Mouse (Mus musculus): ENCODE measurements around the gene Tpo. TPM values are rescaled to one million over a fixed set of nuclear protein-coding genes. Genes with fewer than 3 reads are reported as not detected.
A peak's percentile ranks its signal among the peaks of the same experiment; 100 is the strongest.

Tpo gene
- polyA plus RNA-seq, 1 experiment, result not detected

DNA sequence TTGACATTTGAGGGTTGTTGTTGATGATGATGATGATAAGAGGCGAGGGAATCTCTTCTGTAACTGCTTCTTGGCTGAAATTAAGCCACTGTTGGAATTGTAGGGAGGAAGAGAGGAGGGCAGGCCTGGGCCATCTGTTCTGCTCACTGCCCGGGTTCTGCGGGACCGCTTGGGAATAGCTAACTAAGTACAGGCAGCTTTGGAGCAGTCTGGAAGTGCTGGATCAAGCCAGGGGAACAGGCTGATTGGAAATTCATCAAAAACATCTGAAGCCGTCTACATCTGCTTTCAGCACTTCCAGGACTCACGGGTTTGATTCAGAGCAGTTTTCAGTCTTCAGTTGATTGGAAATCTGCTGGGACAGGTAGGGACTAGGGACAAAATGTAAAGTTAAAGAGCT is 74.4 kb downstream of the Tpo start:
- WGBS, result 76% methylated on average over 6 of the region's 6 CpGs
- Histone ChIP-seq H3K27ac (ENCODE audit: insufficient read depth, low read depth, low read length) (no peak overlapping the region), H3K4me3 (ENCODE audit: insufficient read depth, low read depth, low read length) (no peak overlapping the region), H3K4me1 (ENCODE audit: control insufficient read depth, insufficient read depth, low read length) (no peaks in the 10 kb centered on the region)
- TF ChIP-seq POLR2A (IDR thresholded peaks at IDR 0.05; ENCODE audit: insufficient read depth, low read depth, low read length), result no peak
- no peak for TF ChIP-seq CTCF (IDR thresholded peaks at IDR 0.05; ENCODE audit: insufficient read depth, low read depth, low read length)

GRCm38 (mm10) chr12:30054761-30055540 is 77.5 kb downstream of the Tpo start:
- Histone ChIP-seq H3K4me1 (ENCODE audit: control insufficient read depth, insufficient read depth, low read length) (no peaks in the 10 kb centered on the region), H3K4me3 (ENCODE audit: insufficient read depth, low read depth, low read length) (no peak overlapping the region), H3K27ac (ENCODE audit: insufficient read depth, low read depth, low read length) (no peak overlapping the region)
- TF ChIP-seq CTCF (IDR thresholded peaks at IDR 0.05; ENCODE audit: insufficient read depth, low read depth, low read length) (no peak), POLR2A (IDR thresholded peaks at IDR 0.05; ENCODE audit: insufficient read depth, low read depth, low read length) (no peak)
- 89% methylated on average over 11 of the region's 11 CpGs for WGBS

DNA sequence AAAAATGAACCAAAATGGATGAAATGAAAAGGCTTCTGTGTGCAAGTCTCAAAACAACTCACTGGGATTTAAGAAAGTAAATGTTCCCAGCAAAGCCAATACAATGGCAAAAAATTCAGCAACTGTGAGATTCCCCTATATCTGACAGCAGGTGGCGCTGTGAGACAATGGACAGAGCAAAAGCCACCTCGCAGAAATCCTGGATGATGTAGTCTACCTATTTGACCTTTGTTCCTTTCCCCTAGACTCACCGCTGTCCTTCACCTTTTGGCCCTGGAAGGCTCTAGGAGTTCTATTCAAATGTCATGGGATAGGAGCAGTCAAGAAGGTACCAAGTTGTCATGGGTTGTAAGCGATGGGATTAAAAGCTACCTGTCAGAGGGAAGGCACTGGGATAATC is 82.2 kb downstream of the Tpo start:
- Histone ChIP-seq H3K4me1 (ENCODE audit: control insufficient read depth, insufficient read depth, low read length) (no peaks in the 10 kb centered on the region), H3K4me3 (ENCODE audit: insufficient read depth, low read depth, low read length) (no peak overlapping the region), H3K27ac (ENCODE audit: insufficient read depth, low read depth, low read length) (no peak overlapping the region)
- TF ChIP-seq CTCF (IDR thresholded peaks at IDR 0.05; ENCODE audit: insufficient read depth, low read depth, low read length) (no peak), POLR2A (IDR thresholded peaks at IDR 0.05; ENCODE audit: insufficient read depth, low read depth, low read length) (no peak)
- 17% methylated on average over 4 of the region's 4 CpGs for WGBS

- 79% methylated on average over 9 of the region's 9 CpGs for WGBS
- no peaks in the 10 kb centered on the region for H3K4me1 ChIP-seq (ENCODE audit: control insufficient read depth, insufficient read depth, low read length)
- TF ChIP-seq POLR2A (IDR thresholded peaks at IDR 0.05; ENCODE audit: insufficient read depth, low read depth, low read length) (no peak), CTCF (IDR thresholded peaks at IDR 0.05; ENCODE audit: insufficient read depth, low read depth, low read length) (no peak)
Observed at GRCm38 (mm10) chr12:30049818-30050217, 82.6 kb downstream of the Tpo start.

GRCm38 (mm10) chr12:30048848-30049247 is 83.6 kb downstream of the Tpo start:
- WGBS, result 72% methylated on average over 5 of the region's 6 CpGs
- Histone ChIP-seq H3K4me1 (ENCODE audit: control insufficient read depth, insufficient read depth, low read length) (no peaks in the 10 kb centered on the region), H3K4me3 (ENCODE audit: insufficient read depth, low read depth, low read length) (no peak overlapping the region), H3K27ac (ENCODE audit: insufficient read depth, low read depth, low read length) (no peak overlapping the region)
- TF ChIP-seq CTCF (IDR thresholded peaks at IDR 0.05; ENCODE audit: insufficient read depth, low read depth, low read length) (no peak), POLR2A (IDR thresholded peaks at IDR 0.05; ENCODE audit: insufficient read depth, low read depth, low read length) (no peak)

More at GRCm38 (mm10) chr12:30049818-30050217, 82.6 kb downstream of the Tpo start:
- Histone ChIP-seq H3K4me3 (ENCODE audit: insufficient read depth, low read depth, low read length) (no peak overlapping the region), H3K27ac (ENCODE audit: insufficient read depth, low read depth, low read length) (no peak overlapping the region)

DNA sequence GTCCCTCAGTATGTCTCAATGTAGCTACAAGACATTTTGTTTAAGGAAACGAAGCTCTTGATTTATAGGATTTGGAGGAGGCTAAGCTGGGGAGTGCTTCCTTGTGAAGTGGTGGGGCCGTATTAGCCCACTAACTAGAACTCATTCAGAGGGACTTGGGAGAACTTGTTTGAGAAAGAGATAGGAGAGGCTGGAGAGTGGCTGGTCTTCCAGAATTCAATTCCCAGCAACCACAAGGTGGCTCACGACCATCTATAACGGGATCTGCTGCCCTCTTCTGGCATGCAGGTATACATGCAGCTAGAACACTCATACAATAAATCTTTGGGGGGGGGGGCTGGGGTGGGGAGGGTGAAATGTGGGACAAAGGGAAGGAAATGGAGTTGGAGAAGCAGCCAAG is 92.3 kb downstream of the Tpo start:
- Histone ChIP-seq H3K4me1 (ENCODE audit: control insufficient read depth, insufficient read depth, low read length) (no peaks in the 10 kb centered on the region; the same call in 1 of the 2 replicates), H3K27ac (ENCODE audit: insufficient read depth, low read depth, low read length) (no peak overlapping the region), H3K4me3 (ENCODE audit: insufficient read depth, low read depth, low read length) (no peak overlapping the region)
- WGBS, result 37% methylated on average over 4 of the region's 4 CpGs
- TF ChIP-seq POLR2A (IDR thresholded peaks at IDR 0.05; ENCODE audit: insufficient read depth, low read depth, low read length) (no peak), CTCF (IDR thresholded peaks at IDR 0.05; ENCODE audit: insufficient read depth, low read depth, low read length) (no peak)

GRCm38 (mm10) chr12:30039565-30039964 is 92.9 kb downstream of the Tpo start:
- Histone ChIP-seq H3K4me3 (ENCODE audit: insufficient read depth, low read depth, low read length) (no peak overlapping the region), H3K4me1 (ENCODE audit: control insufficient read depth, insufficient read depth, low read length) (no peaks in the 10 kb centered on the region; the same call in 1 of the 2 replicates), H3K27ac (ENCODE audit: insufficient read depth, low read depth, low read length) (no peak overlapping the region)
- TF ChIP-seq CTCF (IDR thresholded peaks at IDR 0.05; ENCODE audit: insufficient read depth, low read depth, low read length) (peak; percentile 42; the same call in 1 of the 2 replicates), POLR2A (IDR thresholded peaks at IDR 0.05; ENCODE audit: insufficient read depth, low read depth, low read length) (no peak)
- 44% methylated on average over 4 of the region's 4 CpGs for WGBS

- WGBS, result 57% methylated on average over 4 of the region's 4 CpGs
- no peaks in the 10 kb centered on the region; the same call in 1 of the 2 replicates for H3K4me1 ChIP-seq (ENCODE audit: control insufficient read depth, insufficient read depth, low read length)
- TF ChIP-seq CTCF (IDR thresholded peaks at IDR 0.05; ENCODE audit: insufficient read depth, low read depth, low read length), result no peak
- no peak overlapping the region for H3K4me3 ChIP-seq (ENCODE audit: insufficient read depth, low read depth, low read length)
- H3K27ac ChIP-seq (ENCODE audit: insufficient read depth, low read depth, low read length), result 0 out of 2 replicates have a peak overlapping the region, but pooled peaks have one; percentile 12
Observed at GRCm38 (mm10) chr12:30036569-30037055, 95.8 kb downstream of the Tpo start.

DNA sequence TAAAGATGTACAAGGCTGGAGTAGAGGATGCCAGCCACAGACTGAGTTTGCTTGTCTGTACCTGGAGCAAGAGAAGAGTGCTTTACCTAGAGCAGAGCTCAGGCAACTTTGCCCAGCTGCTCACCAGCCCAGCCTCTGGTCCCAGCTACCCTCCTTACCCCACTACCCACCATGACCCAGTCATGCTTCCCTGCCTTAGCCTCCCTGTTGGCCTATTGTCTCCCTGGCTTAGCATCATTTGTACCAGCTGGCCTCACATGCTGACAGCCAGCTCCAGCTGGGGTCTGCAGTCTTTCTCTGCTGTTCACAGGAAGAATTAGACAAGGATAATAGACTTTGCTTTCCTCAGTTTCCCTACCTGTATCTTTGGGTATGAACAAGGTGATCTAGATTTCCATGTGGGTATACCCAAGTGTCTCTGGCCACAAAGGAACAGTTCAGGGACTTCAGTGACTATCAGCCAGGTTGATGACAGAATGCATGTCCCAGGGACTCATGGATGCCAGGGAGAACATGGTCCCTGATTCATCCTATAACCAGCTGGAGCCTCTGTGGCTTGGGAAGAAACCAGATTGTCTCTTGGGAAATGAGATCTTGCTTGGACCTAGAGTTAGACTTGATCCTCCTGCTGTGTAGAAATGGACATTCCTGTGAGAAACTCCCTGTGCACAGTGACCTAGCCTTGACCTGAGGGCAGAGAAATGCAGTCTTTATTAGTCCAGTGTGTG is 96.4 kb downstream of the Tpo start:
- 0 out of 2 replicates have a peak overlapping the region, but pooled peaks have one; percentile 12 for H3K27ac ChIP-seq (ENCODE audit: insufficient read depth, low read depth, low read length)
- no peak for TF ChIP-seq POLR2A (IDR thresholded peaks at IDR 0.05; ENCODE audit: insufficient read depth, low read depth, low read length)
- TF ChIP-seq CTCF (IDR thresholded peaks at IDR 0.05; ENCODE audit: insufficient read depth, low read depth, low read length), result no peak
- H3K4me1 ChIP-seq (ENCODE audit: control insufficient read depth, insufficient read depth, low read length), result no peaks in the 10 kb centered on the region; the same call in 1 of the 2 replicates
- no peak overlapping the region for H3K4me3 ChIP-seq (ENCODE audit: insufficient read depth, low read depth, low read length)

Measured in olfactory bulb, adult 2 months (tissue).